In the genomic region with DNA sequence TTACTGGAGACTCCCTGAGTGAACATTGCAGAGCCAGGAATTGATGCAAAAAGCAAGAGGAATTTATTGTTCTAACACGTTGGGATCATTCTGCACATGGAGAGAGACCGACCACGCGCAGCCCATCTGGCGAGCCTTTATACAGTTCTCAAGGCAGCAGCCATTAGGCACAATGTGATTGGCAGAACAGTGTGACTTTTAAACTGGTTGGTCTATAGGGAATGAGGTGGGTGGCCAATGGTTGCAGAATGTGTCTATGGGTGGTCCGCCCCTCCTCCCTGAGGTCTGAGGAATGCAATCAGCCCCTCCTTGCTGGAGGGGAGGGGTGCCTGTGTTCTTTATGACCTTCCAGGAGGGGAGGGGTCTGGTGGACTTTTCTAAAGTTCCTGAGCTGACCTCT, we compare ENCODE assay signal across 17 mouse cellular contexts. TPM values are rescaled to one million over a fixed set of nuclear protein-coding genes. Genes with fewer than 3 reads are reported as not detected.
A peak's percentile ranks its signal among the peaks of the same experiment; 100 is the strongest.
DNase-seq lines count a peak whose midpoint lies in the region; ATAC-seq and TF ChIP-seq lines count a peak whose summit lies in the region.
"Had no signal": no experiment of that assay in that cellular context is flagged by ENCODE, and none has a peak within 500 bp of the region (broad histone marks: within the 10 kb centered on the region; RNA-seq: fewer than 3 reads in every experiment).

No protein-coding gene starts in this region.

- H3K36me3 ChIP-seq in hindbrain, embryonic 10.5 days: peaks cover 7% of the 10 kb centered on the region
- no peaks in the 10 kb centered on the region for H3K36me3 ChIP-seq in hindbrain, postnatal 0 days (ENCODE audit: insufficient read depth, low read length)
- no peaks in the 10 kb centered on the region for H3K36me3 ChIP-seq in lung, embryonic 16.5 days (ENCODE audit: control insufficient read depth, insufficient read depth, low read length)
- H3K36me3 ChIP-seq: heart, embryonic 10.5 days had no signal

- H3K9ac ChIP-seq in hindbrain, postnatal 0 days (replicated peaks; ENCODE audit: low read length): no peak overlapping the region
- no peak overlapping the region for H3K9ac ChIP-seq in lung, embryonic 16.5 days (ENCODE audit: low read length)
- H3K9ac ChIP-seq: midbrain, embryonic 12.5 days; neural tube, embryonic 12.5 days had no signal

- no peak overlapping the region for H3K27ac ChIP-seq in hindbrain, embryonic 10.5 days
- H3K27ac ChIP-seq in hindbrain, postnatal 0 days: no peak overlapping the region
- H3K27ac ChIP-seq in lung, embryonic 16.5 days (ENCODE audit: low read length): no peak overlapping the region
- H3K27ac ChIP-seq: heart, embryonic 10.5 days; midbrain, embryonic 12.5 days; neural tube, embryonic 12.5 days had no signal

- ATAC-seq in hindbrain, postnatal 0 days: no peak
- ATAC-seq in lung, embryonic 16.5 days (ENCODE audit: low read depth): peak; percentile 39

- H3K4me1 ChIP-seq in hindbrain, embryonic 10.5 days (replicated peaks): peaks cover 10% of the 10 kb centered on the region; the same call in 1 of the 2 replicates
- no peaks in the 10 kb centered on the region for H3K4me1 ChIP-seq in hindbrain, postnatal 0 days (ENCODE audit: insufficient read depth, low read length)
- H3K4me1 ChIP-seq in lung, embryonic 16.5 days (replicated peaks; ENCODE audit: control insufficient read depth, insufficient read depth, low read length): 0 out of 2 replicates have a peak, but pooled peaks cover 2% of the 10 kb centered on the region
- H3K4me1 ChIP-seq: heart, embryonic 10.5 days; midbrain, embryonic 12.5 days had no signal

- H3K9me3 ChIP-seq in hindbrain, embryonic 10.5 days: 0 out of 2 replicates have a peak, but pooled peaks cover 4% of the 10 kb centered on the region
- no peaks in the 10 kb centered on the region for H3K9me3 ChIP-seq in hindbrain, postnatal 0 days (ENCODE audit: low read length)
- H3K9me3 ChIP-seq in lung, embryonic 16.5 days (ENCODE audit: control insufficient read depth, low read length): peaks cover 3% of the 10 kb centered on the region; the same call in 1 of the 2 replicates
- H3K9me3 ChIP-seq: heart, embryonic 10.5 days; midbrain, embryonic 12.5 days; neural tube, embryonic 12.5 days had no signal

- no peaks in the 10 kb centered on the region for H3K27me3 ChIP-seq in hindbrain, embryonic 10.5 days (ENCODE audit: insufficient read depth, poor library complexity, severe bottlenecking)
- no peaks in the 10 kb centered on the region for H3K27me3 ChIP-seq in hindbrain, postnatal 0 days (ENCODE audit: insufficient read depth, low read length)
- H3K27me3 ChIP-seq in lung, embryonic 16.5 days (ENCODE audit: control insufficient read depth, insufficient read depth, low read depth, low read length): no peaks in the 10 kb centered on the region
- H3K27me3 ChIP-seq: neural tube, embryonic 12.5 days had no signal

- 74% methylated on average over 6 of the region's 6 CpGs for WGBS in hindbrain, embryonic 10.5 days
- WGBS in hindbrain, postnatal 0 days: 59% methylated on average over 6 of the region's 6 CpGs
- WGBS in lung, embryonic 16.5 days: 39% methylated on average over 6 of the region's 6 CpGs

- TF ChIP-seq CTCF in hindbrain, postnatal 0 days (IDR thresholded peaks at IDR 0.05; ENCODE audit: low read depth): no peak

- DNase-seq in hindbrain, embryonic 10.5 days (ENCODE audit: low spot score): peak; percentile 22
- DNase-seq in hindbrain, postnatal 0 days (ENCODE audit: low spot score): no peak
- no peak for DNase-seq in lung, adult 18-20 months
- peak; percentile 81 for DNase-seq in layer of hippocampus, adult 9-11 months
- DNase-seq in ovary, postnatal 36 days (ENCODE audit: low spot score): no peak
- DNase-seq in heart, adult 8-10 months (ENCODE audit: low spot score): no peak
- DNase-seq in thymus, postnatal 0 days (ENCODE audit: low spot score): no peak
- DNase-seq: adrenal gland, postnatal 25 days; cerebellum, postnatal 14 days; gastrocnemius, postnatal 14 days; lung, postnatal 10 days; thymus, postnatal 14 days had no signal

- H3K4me2 ChIP-seq in hindbrain, postnatal 0 days (ENCODE audit: low read depth, low read length): no peak overlapping the region
- no peak overlapping the region for H3K4me2 ChIP-seq in lung, embryonic 16.5 days (ENCODE audit: low read depth, low read length)
- H3K4me2 ChIP-seq: liver, embryonic 11.5 days; midbrain, embryonic 12.5 days; neural tube, embryonic 12.5 days had no signal

- H3K4me3 ChIP-seq in hindbrain, embryonic 10.5 days: no peak overlapping the region
- no peak overlapping the region for H3K4me3 ChIP-seq in hindbrain, postnatal 0 days (ENCODE audit: low read length)
- H3K4me3 ChIP-seq in lung, embryonic 16.5 days (ENCODE audit: low read length): no peak overlapping the region
- H3K4me3 ChIP-seq: heart, embryonic 10.5 days; midbrain, embryonic 12.5 days; neural tube, embryonic 12.5 days had no signal

RNA-seq across cellular contexts. Expression of a gene that starts 9.4 kb away (rescaled TPM):
- 1.3 and 2.1 TPM in 2 replicates for polyA plus RNA-seq in hindbrain, embryonic 10.5 days (2016; fragmentation: Nextera tagmentation; extraction: Ambion mirVana)
- 4.2 and 4.3 TPM in 2 replicates for total RNA-seq in hindbrain, postnatal 0 days (2014; rRNA removed)
- 0.97 and 1.3 TPM in 2 replicates for polyA plus RNA-seq in hindbrain, postnatal 0 days (2015; fragmentation: Nextera tagmentation; extraction: Ambion mirVana)
- 0.24 and 0.98 TPM in 2 replicates for polyA plus RNA-seq in lung, embryonic 16.5 days (2015; fragmentation: Nextera tagmentation; extraction: Ambion mirVana)
- total RNA-seq in heart, adult 8-10 months (2022): 1 to 10 TPM; 2.3 to 4.4 (median 3.0) TPM
- polyA plus RNA-seq in thymus, postnatal 0 days (2015; fragmentation: Nextera tagmentation; extraction: Ambion mirVana): 0.85 and 0.98 TPM in 2 replicates

RNA-seq across cellular contexts. Expression of a gene that starts 12.1 kb away (rescaled TPM):
- polyA plus RNA-seq in hindbrain, embryonic 10.5 days (2016; fragmentation: Nextera tagmentation; extraction: Ambion mirVana): 52.5 and 57.3 TPM in 2 replicates
- 22.4 and 31.5 TPM in 2 replicates for total RNA-seq in hindbrain, postnatal 0 days (2014; rRNA removed)
- polyA plus RNA-seq in hindbrain, postnatal 0 days (2015; fragmentation: Nextera tagmentation; extraction: Ambion mirVana): 39.0 and 40.9 TPM in 2 replicates
- polyA plus RNA-seq in lung, embryonic 16.5 days (2015; fragmentation: Nextera tagmentation; extraction: Ambion mirVana): 38.0 and 40.0 TPM in 2 replicates
- 1 to 10 TPM; 6.8 to 8.4 (median 7.3) TPM for total RNA-seq in heart, adult 8-10 months (2022)
- 26.7 and 31.3 TPM in 2 replicates for polyA plus RNA-seq in thymus, postnatal 0 days (2015; fragmentation: Nextera tagmentation; extraction: Ambion mirVana)

RNA-seq across cellular contexts. Expression of a gene that starts 12.9 kb away (rescaled TPM):
- polyA plus RNA-seq in hindbrain, embryonic 10.5 days (2016; fragmentation: Nextera tagmentation; extraction: Ambion mirVana): 6.8 and 7.5 TPM in 2 replicates
- total RNA-seq in hindbrain, postnatal 0 days (2014; rRNA removed): 58.5 and 73.9 TPM in 2 replicates
- 17.7 and 18.6 TPM in 2 replicates for polyA plus RNA-seq in hindbrain, postnatal 0 days (2015; fragmentation: Nextera tagmentation; extraction: Ambion mirVana)
- 8.5 and 9.2 TPM in 2 replicates for polyA plus RNA-seq in lung, embryonic 16.5 days (2015; fragmentation: Nextera tagmentation; extraction: Ambion mirVana)
- total RNA-seq in heart, adult 8-10 months (2022): 10 to 100 TPM in 1 of 4 experiments, 1 to 10 TPM in 3; 7.3 to 12.4 (median 8.5) TPM
- polyA plus RNA-seq in thymus, postnatal 0 days (2015; fragmentation: Nextera tagmentation; extraction: Ambion mirVana): 2.2 and 2.3 TPM in 2 replicates

RNA-seq across cellular contexts. Expression of a gene that starts 14.6 kb away (rescaled TPM):
- 6.9 and 7.1 TPM in 2 replicates for polyA plus RNA-seq in hindbrain, embryonic 10.5 days (2016; fragmentation: Nextera tagmentation; extraction: Ambion mirVana)
- 5.3 and 5.4 TPM in 2 replicates for total RNA-seq in hindbrain, postnatal 0 days (2014; rRNA removed)
- 6.2 and 6.6 TPM in 2 replicates for polyA plus RNA-seq in hindbrain, postnatal 0 days (2015; fragmentation: Nextera tagmentation; extraction: Ambion mirVana)
- 30.1 and 33.8 TPM in 2 replicates for polyA plus RNA-seq in lung, embryonic 16.5 days (2015; fragmentation: Nextera tagmentation; extraction: Ambion mirVana)
- total RNA-seq in heart, adult 8-10 months (2022): 10 to 100 TPM in 1 of 4 experiments, 1 to 10 TPM in 3; 6.8 to 12.7 (median 9.3) TPM
- 3.7 and 4.8 TPM in 2 replicates for polyA plus RNA-seq in thymus, postnatal 0 days (2015; fragmentation: Nextera tagmentation; extraction: Ambion mirVana)

RNA-seq across cellular contexts. Expression of a gene that starts 33.4 kb away (rescaled TPM):
- 3.6 and 5.7 TPM in 2 replicates for polyA plus RNA-seq in hindbrain, embryonic 10.5 days (2016; fragmentation: Nextera tagmentation; extraction: Ambion mirVana)
- 3.0 and 4.5 TPM in 2 replicates for total RNA-seq in hindbrain, postnatal 0 days (2014; rRNA removed)
- polyA plus RNA-seq in hindbrain, postnatal 0 days (2015; fragmentation: Nextera tagmentation; extraction: Ambion mirVana): 2.7 and 2.9 TPM in 2 replicates
- 4.8 and 5.0 TPM in 2 replicates for polyA plus RNA-seq in lung, embryonic 16.5 days (2015; fragmentation: Nextera tagmentation; extraction: Ambion mirVana)
- total RNA-seq in heart, adult 8-10 months (2022): 1 to 10 TPM; 1.8 to 2.2 (median 2.1) TPM
- 4.4 and 5.6 TPM in 2 replicates for polyA plus RNA-seq in thymus, postnatal 0 days (2015; fragmentation: Nextera tagmentation; extraction: Ambion mirVana)

Comparison
In these comparisons a context has a peak if more than half of its experiments do, and no peak if none do; other contexts are left out.
1. DNase-seq: peak in hindbrain, embryonic 10.5 days (single experiment) and layer of hippocampus, adult 9-11 months (single experiment); none in hindbrain, postnatal 0 days (single experiment), lung, adult 18-20 months (0 of 2), ovary, postnatal 36 days (single experiment), heart, adult 8-10 months (single experiment) and thymus, postnatal 0 days (single experiment).